Mouse (Mus musculus) embryonic stem cell, embryonic (primary cell): ENCODE data around the gene Map3k20.

Experiments
- CTCF ChIA-PET, 4 experiments: fragments of 300-600 bp in 2 of 4; fragments of 350-600 bp in 2 of 4; sonication (Branson Sonifier 250); formaldehyde crosslinking; loops; one replicate each; lab custom pipeline; 2022; ENCODE audit warnings: inconsistent platforms in 2 of 4; lab: Charles Lee
- POLR2A ChIA-PET, 4 experiments: fragments of 300-600 bp in 2 of 4; fragments of 350-600 bp in 2 of 4; sonication (Branson Sonifier 250); formaldehyde crosslinking; loops; one replicate each; lab custom pipeline; 2022; ENCODE audit warnings: antibody characterized with exemption in 4 of 4, inconsistent platforms in 1 of 4; lab: Charles Lee

Map3k20 gene

DNA sequence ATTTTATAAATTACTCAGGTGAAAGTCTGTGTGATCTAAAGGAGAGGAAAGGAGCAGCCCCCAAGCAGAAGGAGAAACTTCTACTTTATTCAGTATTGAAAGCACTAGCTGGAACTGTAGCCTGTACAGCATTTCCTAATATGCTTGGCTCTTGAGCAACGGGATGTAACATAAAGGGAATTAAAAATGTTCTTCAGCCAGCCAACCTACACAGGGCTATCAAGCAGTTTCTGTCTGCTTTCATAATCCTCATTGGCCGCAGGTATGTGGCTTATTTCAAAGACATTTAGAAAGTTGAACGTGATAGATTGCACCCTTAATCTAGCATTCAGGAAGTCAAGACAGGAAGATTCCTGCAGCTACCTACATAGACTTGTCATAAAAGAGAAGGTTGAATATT, 47.8 kb downstream of the Map3k20 start:
- CTCF ChIA-PET = interaction anchor here in 1 of 4 experiments (0.8 kb wide), 1 partner anchor 53 kb away, joined by 3 read pairs; no protein-coding TSS in a partner anchor
- POLR2A ChIA-PET = no interaction called here

- ChIA-PET CTCF (no interaction called here), POLR2A (no interaction called here)
Observed at GRCm38 (mm10) chr2:72336840-72337239, 51.4 kb downstream of the Map3k20 start.

- ChIA-PET CTCF (interaction anchor here in 2 of 4 experiments (0.6 to 1.1 kb wide), 2 partner anchors 47 to 353 kb away, joined by 4 to 5 read pairs; no protein-coding TSS in a partner anchor), POLR2A (no interaction called here)
Observed at GRCm38 (mm10) chr2:72345281-72345680, 59.8 kb downstream of the Map3k20 start.

DNA sequence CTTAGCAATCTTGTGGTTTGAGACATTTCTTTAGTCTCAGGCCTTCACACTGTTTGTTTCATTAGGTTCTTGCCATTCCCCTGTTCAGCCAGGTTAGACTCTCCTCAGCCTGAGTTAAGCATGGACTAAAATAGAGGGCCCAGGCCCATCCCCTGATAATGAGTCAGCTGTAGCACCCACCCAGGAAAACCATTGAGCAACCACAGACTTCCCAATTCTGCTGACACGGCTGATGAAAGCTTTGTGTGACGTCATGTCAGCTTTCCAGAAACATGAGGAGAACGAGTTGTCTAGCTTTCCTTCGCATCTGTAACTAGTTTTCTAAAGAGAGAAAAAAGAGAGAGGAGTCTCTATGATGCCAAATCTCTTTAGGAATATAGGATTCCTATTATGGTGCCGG, 65.9 kb downstream of the Map3k20 start:
- ChIA-PET POLR2A (no interaction called here), CTCF (interaction anchor here in 1 of 4 experiments (0.9 kb wide), 1 partner anchor 116 kb away, joined by 4 read pairs; no protein-coding TSS in a partner anchor)

- ChIA-PET CTCF (interaction anchor here in 1 of 4 experiments (0.9 kb wide), 1 partner anchor 117 kb away, joined by 4 read pairs; no protein-coding TSS in a partner anchor), POLR2A (no interaction called here)
Observed at GRCm38 (mm10) chr2:72351776-72352175, 66.3 kb downstream of the Map3k20 start.

GRCm38 (mm10) chr2:72352756-72353155, 67.3 kb downstream of the Map3k20 start:
- POLR2A ChIA-PET = no interaction called here
- CTCF ChIA-PET = no interaction called here

- POLR2A ChIA-PET = no interaction called here
Observed at GRCm38 (mm10) chr2:72356471-72356870, 71.0 kb downstream of the Map3k20 start.

DNA sequence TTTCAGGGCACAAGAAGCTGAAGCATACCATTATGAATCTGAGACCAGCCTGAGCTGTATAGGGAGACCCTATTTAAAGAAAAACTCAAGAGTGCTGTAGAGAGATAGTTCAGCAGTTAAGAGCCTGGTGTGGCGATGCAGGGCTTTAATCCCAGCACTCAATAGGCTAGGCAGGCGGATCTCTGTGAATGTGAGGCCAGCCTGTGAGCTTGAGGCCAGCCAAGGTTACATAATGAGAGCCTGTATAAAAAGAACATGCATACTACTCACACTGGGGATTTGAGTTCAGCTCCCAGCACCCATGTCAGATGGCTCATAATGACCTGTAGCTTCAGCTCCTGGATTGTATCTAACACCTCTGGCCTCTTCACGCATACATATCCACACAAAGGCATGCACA, 76.1 kb downstream of the Map3k20 start:
- POLR2A ChIA-PET = no interaction called here
- CTCF ChIA-PET = no interaction called here

More at GRCm38 (mm10) chr2:72356471-72356870, 71.0 kb downstream of the Map3k20 start:
- CTCF ChIA-PET = no interaction called here

DNA sequence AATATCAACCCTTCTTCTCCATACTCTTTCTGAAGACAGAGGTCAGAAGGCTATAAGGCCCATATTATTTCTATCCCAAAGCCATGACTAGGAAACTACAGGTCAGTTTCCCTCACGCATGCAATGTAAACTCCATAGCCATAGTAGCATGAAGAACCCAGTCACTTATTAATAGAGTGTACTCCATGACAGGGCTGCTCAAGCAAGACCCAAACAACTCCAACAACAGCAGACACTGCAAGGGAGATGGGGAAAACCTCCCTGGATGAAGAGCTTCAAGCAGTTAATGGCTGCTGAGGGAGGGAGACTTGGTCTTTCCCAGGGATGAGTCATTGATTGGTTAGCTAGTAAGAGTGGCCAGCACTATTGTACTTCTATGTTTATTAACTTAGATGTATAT, 78.0 kb downstream of the Map3k20 start:
- ChIA-PET POLR2A (no interaction called here), CTCF (no interaction called here)

- CTCF ChIA-PET = no interaction called here
- POLR2A ChIA-PET = interaction anchor here in 1 of 4 experiments (1.3 kb wide), 1 partner anchor 10 kb away, joined by 4 read pairs; no protein-coding TSS in a partner anchor
Observed at GRCm38 (mm10) chr2:72365930-72366329, 80.5 kb downstream of the Map3k20 start.

DNA sequence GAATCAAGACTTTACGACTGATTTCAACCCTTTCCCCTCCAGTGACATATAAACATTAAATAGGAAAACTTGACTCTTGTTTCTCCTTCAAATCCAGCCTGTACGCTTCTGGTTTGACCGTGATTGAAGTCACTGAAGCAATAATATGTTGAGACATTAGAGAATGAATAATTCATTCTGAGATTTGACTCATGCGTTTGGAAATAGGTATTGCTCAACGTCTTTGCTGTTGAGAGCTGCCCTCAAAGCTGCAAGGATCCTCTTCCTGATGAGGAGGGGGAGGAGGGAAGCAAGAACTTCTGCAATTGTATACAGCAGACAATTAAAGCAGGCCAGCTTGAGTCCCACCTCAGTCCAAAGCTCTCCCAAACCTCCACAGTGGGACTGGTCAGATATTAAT, 81.1 kb downstream of the Map3k20 start:
- CTCF ChIA-PET = no interaction called here
- POLR2A ChIA-PET = no interaction called here

DNA sequence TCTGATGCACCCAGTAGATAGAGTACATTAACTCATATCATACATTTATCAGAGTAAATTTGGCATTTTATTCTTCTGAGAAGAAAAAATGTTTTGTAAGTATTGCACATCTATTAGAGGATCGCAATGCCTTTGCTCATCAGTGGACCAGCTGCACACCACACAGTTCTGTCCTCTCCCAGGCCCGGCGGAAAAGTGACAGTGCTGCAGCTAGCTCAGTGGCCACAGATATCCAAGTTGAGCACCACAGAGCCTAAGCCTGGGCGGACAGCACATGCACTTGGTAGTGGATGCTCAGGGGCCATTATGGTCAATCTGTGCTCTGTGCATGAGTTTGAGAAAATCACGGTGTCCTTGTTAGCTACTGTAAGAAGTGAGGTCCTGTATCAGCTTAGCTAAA, 82.4 kb downstream of the Map3k20 start:
- CTCF ChIA-PET = interaction anchor here in 2 of 4 experiments (0.6 to 0.9 kb wide), 2 partner anchors 14 to 22 kb away, joined by 3 read pairs; no protein-coding TSS in a partner anchor
- POLR2A ChIA-PET = no interaction called here

DNA sequence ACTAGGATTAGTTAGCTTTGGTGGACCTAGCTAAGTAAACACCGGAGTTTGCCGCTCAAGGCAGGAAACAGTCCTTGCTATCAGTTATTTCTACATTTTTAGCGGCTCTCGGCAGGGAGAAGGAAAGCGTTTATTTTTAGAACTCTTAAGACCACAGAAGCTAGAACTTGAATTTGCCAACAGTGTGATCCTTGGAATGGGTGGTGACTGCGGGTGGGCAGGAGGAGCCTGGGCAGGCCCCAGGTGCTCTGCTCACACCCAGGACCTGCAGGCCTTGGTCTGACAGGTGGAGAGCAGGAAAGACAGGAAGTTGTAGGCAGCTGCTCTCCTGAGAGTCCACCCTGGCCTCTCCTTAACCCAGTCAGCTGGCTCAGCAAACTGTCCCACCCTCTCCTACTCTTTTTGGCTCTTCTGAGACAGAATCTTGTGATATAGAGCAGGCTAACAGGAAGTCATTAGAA, 83.7 kb downstream of the Map3k20 start:
- CTCF ChIA-PET = no interaction called here
- POLR2A ChIA-PET = no interaction called here

GRCm38 (mm10) chr2:72372136-72372535, 86.7 kb downstream of the Map3k20 start:
- ChIA-PET CTCF (interaction anchor here in 1 of 4 experiments (1.1 kb wide), 1 partner anchor 74 kb away, joined by 3 read pairs; no protein-coding TSS in a partner anchor), POLR2A (interaction anchor here in 1 of 4 experiments (1.5 kb wide), 1 partner anchor 11 kb away, joined by 6 read pairs; no protein-coding TSS in a partner anchor)

DNA sequence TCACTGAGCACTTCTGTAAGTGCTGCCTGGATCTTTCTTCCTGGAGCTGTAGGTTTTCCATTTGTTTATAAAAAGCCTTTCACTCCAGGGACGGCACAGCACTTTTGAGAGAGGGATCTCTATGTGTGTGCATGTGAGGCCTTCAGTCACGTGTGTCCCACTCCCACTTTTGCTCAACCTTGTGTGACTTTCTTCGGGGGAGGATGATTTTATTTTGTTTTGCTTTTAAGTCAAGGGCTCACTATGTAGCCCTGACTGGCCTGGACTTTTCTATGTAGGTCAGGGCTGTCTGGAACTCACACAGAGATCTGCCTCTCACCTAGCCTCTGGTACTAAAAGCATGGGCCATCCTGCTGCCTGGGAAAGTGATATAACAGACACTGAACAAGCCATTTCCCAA, 88.6 kb downstream of the Map3k20 start:
- CTCF ChIA-PET = no interaction called here
- POLR2A ChIA-PET = no interaction called here

DNA sequence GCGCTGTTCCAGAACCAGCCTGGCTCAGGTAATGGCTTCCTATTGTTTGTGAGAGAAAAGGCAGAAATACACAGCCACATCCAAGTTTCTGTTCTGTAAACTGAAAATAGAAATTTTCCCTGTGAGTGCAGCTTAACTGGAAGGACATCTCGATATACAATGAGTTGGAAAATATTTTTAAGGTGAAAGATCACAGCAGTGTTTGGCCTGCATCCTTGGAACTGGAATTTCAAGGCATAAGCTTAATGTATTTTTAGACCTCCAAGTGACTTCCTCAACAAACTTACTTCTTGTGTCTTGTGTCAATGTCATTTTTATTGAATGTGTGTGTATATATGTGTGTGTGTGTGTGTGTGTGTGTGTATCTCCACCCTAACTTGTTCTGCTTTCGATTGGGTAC, 90.4 kb downstream of the Map3k20 start:
- CTCF ChIA-PET = interaction anchor here in 2 of 4 experiments (0.6 to 1.2 kb wide), 2 partner anchors 14 to 77 kb away, joined by 4 read pairs; no protein-coding TSS in a partner anchor

GRCm38 (mm10) chr2:72376946-72377345, 91.5 kb downstream of the Map3k20 start:
- POLR2A ChIA-PET = no interaction called here
- CTCF ChIA-PET = interaction anchor here in 1 of 4 experiments (1.4 kb wide), 1 partner anchor 79 kb away, joined by 3 read pairs; no protein-coding TSS in a partner anchor

More for the DNA sequence above, 90.4 kb downstream of the Map3k20 start:
- POLR2A ChIA-PET = interaction anchor here in 3 of 4 experiments (0.5 to 1.3 kb wide), 6 partner anchors 11 to 214 kb away, joined by 3 to 4 read pairs (median 3); no protein-coding TSS in a partner anchor

- CTCF ChIA-PET = interaction anchor here in 2 of 4 experiments (0.6 to 1.5 kb wide), 2 partner anchors 11 to 174 kb away, joined by 3 to 4 read pairs; no protein-coding TSS in a partner anchor
- POLR2A ChIA-PET = no interaction called here
Observed at GRCm38 (mm10) chr2:72379425-72379824, 94.0 kb downstream of the Map3k20 start.

DNA sequence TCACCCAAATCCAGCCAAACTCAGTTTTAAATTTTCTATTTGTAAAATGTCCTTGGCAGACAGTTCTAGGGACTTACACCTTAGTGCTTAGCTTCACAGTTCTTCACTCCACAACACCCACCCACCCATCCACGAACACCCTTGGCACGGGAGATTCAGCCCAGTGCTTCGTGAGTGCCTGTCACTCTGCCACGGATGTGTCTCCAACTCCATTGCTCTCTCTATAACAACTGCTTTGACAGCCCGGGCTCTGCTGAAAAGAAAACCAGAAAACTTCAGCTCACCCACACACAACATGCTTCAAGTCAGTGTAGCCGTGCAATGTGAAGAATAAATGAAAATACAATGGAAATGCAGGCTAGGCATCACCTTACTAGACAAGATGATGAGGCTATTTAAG, 97.2 kb downstream of the Map3k20 start:
- CTCF ChIA-PET = interaction anchor here in 3 of 4 experiments (0.7 to 2.3 kb wide), 3 partner anchors 14 to 16 kb away, joined by 3 to 6 read pairs (median 3); no protein-coding TSS in a partner anchor
- POLR2A ChIA-PET = interaction anchor here in 1 of 4 experiments (1.8 kb wide), 1 partner anchor 11 kb away, joined by 6 read pairs; no protein-coding TSS in a partner anchor

DNA sequence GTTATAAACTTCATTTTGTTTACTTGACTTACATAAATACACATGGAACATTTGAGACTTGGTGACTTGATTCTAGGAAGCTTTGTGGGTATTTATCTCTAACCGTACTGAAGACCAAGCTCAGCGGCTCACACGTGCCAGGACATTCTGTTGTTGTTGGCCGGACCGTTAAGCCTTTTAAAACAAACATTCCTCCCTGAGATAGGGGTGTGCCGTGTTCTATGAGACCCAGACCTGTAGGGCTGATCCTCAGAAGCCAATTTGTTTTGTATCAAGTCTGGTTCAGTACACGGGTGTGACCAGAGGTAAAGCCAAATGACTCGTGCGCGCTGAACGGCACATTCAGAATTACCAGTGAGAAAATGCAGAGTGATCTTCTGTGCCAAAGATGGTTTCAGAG, 97.9 kb downstream of the Map3k20 start:
- CTCF ChIA-PET = interaction anchor here in 2 of 4 experiments (1.0 to 2.3 kb wide), 3 partner anchors 15 to 85 kb away, joined by 3 to 7 read pairs (median 6); no protein-coding TSS in a partner anchor
- POLR2A ChIA-PET = interaction anchor here in 1 of 4 experiments (1.8 kb wide), 1 partner anchor 11 kb away, joined by 6 read pairs; no protein-coding TSS in a partner anchor
